Mouse (Mus musculus) monocyte, adult 5-6 weeks (primary cell): Measurements from ENCODE around the gene Rpl29. TPM values are rescaled to one million over a fixed set of nuclear protein-coding genes. Genes with fewer than 3 reads are reported as not detected.

Experiments
- ATAC-seq: fragments of 153-309, 156-312 bp; replicated peaks from 2 replicates; pipeline ENCODE4 v1.8.0; 2017; ENCODE audit warnings: mild to moderate bottlenecking; ENCODE audit not compliant: low TSS enrichment, insufficient number of reproducible peaks, severe bottlenecking, poor library complexity, low FRiP score
- total RNA-seq: library from RNA; stranded (forward); fragments of 200-1000, 200-491, 200-594 nt; gene quantifications from 3 replicates; pipeline ENCODE4 v1.2.3, GENCODE M21; 2017

Gene Rpl29
- total RNA-seq: 521 to 617 TPM (median 563 TPM) in 3 replicates

DNA sequence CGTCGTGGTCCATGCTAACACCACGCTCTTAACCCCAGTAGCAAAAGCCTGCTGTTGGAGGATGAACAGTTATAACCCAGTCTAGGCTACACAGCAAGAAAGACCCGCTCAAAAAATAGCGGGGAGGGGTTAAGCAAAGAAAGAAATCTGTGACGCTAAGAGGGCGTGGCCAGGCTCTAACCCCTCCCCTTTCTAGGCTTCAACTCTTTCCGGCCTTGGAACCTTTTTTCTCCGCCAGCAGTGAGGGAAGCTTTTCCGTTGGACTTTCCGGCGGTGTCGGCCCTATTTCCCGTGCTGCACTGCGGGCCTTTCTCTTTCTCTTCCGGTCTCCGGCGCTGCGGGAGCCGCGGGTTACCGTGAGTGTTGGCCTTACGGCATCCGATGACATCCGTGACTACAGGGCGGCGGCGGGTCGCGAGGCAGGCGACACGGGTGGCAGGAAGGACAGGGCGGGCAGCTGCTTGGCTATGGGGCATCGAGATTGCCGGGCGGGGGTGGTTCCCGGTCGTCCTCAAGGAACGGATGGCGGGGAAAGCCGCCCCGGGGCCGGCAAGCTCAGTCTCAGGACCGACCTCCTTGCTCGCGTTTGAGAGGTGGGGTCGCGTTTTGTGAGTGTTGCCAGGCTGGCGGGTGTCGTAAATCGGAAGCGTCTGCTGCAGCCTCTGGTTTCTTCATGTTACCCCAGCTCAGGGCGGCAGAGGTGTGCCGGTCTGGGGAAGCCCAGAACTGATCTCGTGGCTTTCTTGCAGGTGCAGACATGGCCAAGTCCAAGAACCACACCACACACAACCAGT is at the start of gene Rpl29:
Gene Rpl29, plus strand, starts transcription at position 234 of the 794 bp plus-strand sequence.
- peak; percentile 94 for ATAC-seq

DNA sequence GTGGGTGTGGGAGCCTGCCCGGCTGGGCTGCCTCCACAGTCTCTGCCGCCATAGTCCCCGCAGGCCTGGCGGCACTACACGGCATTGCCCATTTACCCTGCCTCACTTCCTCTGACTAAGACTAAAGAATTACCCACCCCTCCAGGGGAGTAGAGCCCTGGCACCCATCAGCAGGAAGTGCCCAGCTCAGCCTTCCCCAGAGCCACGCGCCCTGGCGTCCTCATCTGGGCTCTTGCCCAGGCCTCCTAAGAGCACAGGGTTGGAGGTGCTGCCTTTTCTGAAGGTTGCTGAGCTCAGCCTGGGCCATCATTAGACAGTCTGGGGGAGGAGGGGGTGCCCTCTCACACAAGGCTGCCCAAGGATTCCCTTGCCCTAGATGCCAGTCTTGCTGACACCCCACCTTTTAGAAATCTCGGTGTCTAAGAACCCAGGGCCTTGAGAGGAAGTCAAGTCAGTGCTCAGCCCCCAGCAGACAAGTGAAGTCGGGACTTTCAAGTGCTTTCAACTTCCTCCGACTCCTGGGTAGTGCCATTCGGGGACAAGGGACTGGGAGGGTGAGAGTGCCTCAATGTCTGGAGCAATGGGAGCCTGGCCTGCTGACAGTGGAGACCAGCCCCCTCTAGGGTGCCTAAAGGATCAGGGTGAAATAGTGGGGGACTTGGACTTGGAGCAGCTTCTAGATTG is 42.9 kb upstream of the Rpl29 start:
- peak; percentile 73 for ATAC-seq

DNA sequence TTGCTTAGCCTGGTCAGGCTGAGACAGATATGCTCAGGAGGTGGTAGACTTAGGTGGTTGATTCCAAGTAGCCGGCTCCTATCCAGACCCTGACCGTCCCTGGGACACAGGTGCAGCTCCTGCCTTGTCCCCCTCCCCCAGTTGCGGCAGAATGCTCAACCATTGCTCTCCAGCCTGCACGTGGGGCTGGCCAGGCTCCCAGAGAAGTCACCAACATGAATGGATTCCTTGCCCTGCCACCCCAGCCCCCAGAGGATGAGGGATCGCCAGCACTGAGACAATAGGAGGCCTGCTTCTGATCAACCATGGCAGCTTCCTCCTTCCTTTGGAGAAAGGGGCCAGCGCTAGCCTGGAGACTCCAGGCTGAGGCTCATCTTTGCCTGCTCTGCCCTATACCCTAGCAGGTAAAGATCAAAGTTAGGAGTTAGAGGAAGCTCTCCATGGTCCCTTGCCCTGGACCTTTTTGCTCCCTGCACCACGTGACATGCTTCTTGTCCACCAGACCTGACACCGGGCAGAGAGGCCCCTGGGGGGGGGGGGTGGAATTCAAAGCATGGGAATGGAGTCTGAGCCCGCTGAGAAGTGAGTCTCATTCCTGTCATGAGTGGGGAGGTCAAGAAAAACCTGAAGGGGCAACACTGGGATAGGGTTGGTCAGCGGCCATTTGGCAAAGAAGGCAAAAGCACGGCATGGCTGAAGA is 36.3 kb upstream of the Rpl29 start:
- 0 out of 2 replicates have a peak, but pooled peaks have one; percentile 40 for ATAC-seq

DNA sequence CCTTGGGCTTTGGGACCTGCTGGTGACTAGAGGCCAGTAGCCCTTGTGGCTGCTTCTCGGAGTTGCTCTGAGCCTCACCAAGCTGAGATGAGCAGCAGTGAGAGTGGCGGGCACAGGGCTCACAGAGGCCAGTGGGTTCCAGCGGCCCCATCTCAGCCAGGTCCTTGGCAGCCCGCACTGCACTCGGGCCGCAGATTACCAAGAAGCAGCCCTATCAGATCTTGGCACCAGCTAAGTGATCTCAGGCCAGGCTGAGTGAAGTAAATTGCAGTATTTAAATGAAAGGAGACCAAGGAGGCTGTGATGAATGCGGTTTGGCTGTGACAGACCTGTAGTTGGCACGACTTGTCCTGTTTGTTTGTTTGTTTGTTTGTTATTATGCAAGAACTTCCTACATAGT is 35.7 kb upstream of the Rpl29 start:
- no peak for ATAC-seq

DNA sequence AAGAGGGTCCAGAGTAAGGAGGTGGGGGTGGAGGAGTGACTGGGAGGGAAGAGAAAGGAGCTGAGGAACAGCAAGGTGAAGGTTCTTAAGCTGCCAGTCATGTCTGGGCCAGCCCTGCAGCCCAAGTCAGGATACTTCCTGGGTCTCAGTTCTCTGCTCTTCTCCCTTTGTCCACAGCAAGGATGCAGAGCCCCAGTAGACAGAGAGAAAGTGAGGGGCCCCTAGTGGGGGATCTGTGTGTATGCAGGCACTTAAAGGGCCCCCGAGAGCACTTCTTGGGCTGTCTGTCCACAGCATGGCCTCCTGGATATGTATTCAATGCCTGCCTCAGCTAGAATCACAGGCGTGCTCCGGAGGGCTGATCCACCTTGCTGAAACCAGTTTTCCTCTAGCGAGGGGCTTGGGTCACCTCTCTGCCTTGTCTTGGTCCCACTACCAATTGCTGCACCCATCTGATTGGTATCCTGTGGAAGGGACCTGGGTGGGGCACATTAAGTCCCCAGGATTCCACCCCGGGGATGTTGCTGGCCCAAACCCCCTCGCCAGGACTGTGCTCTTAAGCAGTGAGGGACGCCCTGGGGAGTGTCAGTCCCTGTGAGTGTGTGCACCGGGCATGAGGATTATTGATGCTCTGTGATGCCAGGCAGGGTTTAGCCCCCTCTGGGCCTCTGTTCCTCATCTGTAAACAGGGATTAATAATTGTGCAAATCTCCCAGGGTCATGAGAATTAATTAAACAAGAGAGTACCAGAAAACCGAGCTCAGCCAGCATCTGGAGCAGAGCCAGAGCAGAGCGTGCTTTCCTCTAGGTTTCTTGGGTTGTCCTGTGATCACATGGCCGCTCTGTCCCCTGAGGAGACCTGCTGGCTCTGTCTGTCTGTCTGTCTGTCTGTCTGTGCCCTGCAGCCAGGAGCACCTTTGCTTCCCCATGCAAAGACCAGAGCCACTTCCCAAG is 34.3 kb upstream of the Rpl29 start:
- 0 out of 2 replicates have a peak, but pooled peaks have one; percentile 34 for ATAC-seq

DNA sequence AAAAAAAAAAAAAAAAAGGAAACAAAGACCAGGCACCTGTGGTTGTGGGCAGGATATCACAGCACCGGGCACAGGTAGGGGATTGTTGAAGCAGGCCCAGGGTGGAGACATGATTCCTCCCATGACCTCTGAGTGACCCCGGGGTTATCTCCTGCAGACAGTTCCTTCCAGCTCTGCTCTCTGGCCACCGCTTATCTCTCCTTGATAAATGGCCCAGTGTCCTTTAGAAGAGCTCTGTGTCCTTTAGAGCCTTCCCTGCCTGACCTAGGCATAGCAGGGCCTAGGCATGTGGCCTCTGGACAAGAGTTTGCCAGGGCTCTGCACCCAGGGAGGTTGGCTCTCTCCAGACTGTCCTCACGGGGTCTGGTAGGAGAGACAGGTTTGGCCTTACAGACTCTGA is 31.5 kb upstream of the Rpl29 start:
- ATAC-seq: no peak

DNA sequence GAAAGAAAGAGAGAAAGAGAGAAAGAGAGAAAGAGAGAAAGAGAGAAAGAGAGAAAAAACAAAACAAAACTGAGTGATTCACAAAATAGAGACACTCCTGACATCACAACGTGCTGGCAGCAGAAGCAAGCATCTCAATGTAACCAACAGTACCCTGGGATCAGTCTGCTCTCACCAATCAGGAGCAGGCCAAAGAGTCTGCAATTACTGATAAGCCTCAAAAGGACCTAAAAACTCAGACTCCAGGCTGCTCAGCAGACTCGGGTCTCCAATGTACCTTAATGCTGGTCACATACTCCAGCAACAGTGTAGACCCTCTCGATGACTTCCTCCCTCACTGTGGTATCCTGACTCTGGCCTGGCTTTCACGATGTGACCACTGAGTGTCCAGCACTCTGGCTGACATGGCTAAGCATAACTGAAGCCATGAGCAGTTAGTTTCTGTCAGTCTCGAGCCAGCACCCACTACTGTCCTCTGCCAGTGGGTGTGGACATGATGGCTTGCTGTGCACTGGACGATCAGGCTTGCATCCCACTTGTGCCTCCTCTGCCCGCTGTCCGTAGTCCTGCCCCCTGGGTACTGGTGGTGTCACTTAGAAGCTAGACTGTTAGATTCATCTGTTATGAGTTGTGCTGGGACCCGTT is 30.5 kb upstream of the Rpl29 start:
- ATAC-seq: no peak

DNA sequence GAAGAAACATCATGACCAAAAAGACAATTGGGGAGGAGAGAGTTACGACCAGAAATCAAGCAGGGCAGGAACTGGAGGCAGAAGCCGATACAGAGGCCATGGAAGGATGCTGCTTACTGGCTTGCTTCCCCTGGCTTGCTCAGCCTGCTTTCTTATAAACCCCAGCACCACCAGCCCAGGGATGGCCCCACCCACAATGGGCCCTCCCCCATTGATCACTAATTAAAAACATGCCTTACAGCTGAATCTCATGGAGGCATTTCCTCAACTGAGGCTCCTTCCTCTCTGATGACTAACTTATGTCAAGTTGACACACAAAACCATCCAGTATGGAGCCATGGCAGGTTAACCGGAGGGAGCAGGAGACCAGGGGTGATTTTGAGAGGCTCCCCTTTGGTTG is 29.4 kb upstream of the Rpl29 start:
- ATAC-seq: no peak

DNA sequence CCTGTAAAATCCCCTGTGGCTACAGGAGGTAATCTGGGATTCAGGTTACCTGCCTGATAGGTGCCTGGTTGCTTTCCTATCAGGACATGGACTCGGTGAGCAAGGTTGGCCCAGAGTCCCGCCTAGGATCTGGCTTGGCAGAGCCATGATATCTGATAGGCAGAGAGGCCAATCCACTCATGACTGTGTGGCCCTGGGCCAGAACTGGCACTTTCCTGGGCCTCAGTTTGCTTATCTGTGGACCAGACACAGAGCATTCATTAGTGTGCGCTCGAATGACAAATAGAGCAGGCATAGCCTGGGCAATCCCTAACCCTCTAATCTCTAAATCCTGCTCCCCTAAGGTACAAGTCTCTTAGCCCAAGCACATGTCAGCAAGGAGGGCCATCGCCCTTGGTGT is 27.1 kb upstream of the Rpl29 start:
- no peak for ATAC-seq

DNA sequence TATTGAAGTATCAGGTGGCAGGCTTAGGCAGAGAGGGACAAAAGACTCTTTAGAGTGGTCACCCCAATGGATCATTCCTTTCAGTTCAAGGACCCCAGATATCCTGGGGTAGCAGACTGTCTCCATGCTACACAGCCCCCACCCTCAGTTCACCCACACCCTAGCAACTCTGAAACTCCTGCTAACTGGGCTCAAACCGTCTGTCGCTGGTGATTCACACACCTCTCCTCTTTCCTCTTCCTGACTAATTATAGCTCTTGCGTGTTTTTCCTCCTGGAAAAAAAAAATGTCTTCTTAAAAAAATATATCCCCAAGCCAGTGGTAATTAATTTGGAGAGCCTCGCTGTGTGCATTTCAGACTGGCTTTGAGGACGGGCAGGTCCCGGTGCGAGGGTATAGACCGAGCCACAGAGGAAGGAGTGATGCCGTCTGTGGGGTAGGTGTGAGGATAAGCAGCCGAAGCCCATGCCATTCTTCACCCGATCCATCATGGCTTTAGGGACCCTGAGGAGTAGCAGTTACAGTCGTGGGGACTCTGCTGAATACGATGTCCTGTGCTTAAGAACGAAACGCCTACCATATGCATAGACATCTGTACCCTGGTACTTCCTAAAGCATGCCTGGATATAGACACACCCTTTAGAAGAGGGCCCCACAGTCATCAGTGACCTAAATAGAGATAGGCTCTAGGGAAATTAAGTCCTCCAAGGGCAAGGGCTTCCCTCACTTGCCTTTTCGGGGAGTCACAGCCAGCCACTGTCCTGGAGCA is 26.5 kb upstream of the Rpl29 start:
- no peak for ATAC-seq

DNA sequence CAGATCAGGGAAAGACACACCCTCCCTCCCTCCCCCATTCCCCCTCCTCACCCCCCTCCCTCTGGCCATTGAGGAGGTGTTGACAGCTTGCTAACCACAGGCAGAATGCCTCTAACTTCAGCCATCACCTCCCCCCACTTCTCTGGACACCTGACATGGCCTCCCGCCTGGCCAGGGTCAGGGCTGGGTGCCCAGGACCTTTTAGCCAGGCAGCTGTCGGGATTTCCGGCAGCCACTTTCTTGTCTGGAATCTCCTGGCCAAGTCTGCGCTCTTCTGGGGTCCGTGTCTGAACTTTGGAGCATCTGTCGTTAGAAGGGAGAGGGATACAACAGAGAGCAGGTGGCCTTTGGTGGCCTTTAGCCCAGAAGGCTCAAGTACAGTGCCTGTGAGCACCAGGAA is 24.0 kb upstream of the Rpl29 start:
- no peak for ATAC-seq

DNA sequence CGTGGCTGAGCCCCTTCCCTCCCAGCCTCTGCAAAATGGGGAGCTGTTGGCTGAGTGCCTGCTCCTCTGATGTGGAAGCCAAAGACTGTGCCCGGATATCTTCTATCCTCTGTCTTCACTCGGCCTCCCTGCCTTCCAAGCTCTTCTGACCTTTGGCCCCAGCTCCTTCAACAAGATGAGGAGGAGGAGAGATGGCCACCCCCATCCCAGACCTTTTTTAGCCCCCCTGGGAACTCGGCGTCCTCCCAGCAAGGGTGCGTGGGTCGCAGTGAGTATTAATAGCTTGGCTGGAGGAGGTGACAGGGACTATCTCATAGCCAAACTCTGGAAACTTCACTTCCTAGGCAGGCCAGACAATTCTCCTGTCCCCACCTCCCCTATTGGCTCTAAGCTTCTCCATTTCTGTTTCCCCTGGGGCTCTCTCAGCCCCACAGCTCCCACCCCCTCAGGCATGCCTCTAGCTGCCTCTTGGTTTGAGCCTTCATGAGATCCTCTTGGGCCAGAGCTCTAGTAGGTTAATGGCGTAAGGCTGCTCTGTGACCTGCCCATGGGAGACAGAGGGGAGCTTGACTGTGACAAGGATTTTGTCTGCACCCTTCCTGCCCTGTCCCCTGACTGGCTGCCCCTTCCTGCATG is 22.7 kb upstream of the Rpl29 start:
- no peak for ATAC-seq

DNA sequence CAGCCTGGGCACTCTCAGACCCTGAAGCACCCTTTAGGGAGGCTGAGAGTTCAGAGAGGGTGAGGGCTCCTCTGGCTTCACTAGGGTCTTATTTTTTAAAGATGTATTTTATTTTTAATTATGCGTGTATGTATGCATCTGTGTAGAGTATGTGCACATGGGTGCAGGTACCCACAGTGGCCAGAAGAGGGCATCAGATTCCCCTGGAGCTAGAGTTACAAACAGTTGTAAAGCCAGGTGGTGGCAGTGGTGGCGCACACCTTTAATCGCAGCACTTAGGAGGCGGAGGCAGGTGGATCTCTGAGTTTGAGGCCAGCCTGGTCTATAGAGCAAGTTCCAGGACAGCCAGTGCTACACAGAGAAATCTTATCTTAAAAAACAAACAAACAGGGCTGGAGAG is 20.2 kb upstream of the Rpl29 start:
- no peak for ATAC-seq

DNA sequence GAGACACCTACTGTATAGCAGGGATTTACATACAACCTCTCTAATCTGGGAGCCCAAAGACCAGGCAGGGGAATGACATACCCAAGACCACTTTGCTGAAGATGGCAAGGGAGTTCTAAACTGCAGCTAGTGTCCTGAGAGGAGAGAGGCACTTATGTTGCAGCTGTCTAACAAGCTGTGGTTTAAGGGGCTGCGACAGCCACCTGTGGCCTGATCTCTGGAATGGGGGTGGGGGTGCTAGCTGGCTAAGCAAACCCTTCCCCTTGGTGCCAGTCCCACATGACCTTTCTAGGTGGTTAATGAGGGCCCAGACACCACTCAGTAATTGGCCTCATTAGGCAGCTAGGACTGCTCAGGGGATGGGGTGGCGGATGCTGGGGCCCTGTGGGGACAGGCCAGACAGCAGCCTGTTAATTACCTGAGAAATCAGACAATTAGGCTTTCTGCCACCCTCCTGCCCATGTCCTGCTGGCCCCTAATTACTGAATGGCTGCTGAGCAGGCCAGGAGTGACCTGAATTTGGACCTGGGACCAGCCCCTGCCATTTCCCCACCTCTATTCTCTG is 19.1 kb upstream of the Rpl29 start:
- no peak for ATAC-seq

DNA sequence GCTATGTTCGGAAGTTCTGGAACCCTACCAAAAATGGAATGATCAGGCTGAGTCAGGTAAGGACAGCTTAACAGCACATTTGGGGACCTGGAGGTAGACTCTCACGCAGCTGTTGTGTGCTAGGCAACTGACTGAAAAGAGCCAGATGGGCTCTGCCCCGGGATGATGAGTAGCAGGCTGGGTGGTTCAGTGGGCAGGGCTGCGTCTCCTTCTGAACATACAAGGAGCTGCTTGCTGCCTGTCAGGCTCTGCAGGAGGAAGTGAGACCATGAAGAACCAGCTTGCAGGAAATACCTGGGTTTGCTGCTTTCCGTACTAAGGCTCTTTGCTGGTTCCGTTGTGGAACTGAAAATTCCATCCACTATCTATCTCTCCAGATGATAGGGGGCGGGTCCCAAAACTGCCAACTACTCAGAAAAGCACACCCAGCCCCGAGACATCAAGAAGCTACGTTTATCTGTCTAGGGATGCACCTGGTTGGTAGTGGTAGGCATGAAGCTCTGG is 18.1 kb upstream of the Rpl29 start:
- ATAC-seq: peak; percentile 44

DNA sequence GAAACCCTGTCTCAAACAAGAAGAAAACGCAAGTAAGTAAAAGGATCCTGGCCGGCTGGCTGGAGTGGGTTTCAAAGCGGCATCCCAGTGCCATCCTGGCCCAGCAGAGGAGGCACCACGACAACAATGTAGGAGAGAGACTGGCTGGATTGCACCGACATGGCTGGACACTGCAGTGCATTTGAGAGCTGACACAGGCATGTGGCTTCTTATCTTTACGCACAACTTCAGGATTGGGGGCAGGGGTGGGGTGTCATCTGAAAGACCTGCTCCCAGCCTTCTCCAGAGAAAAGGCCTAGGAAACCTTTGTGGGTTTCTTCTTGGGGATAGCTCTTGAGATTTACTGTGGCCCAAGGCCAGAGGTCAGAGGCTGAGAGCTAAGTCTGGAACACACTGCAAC is 17.5 kb upstream of the Rpl29 start:
- no peak for ATAC-seq

DNA sequence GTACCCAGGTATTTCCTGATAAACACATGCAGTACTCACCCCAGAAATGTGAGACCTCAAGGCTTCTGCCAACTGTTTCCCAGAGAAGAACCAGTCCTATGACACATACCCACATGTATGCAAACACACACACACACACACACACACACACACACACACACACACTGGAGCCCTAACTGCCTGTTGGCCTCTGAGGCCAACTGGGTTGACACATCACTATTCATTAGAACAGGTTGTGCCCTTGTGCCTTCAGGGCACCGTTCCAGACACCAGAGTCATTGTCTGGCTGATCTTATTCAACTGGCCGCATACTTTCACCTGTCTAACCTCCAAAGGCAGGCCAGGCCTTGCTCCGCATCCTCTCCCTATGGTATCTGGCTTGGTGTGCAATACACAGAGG is 17.0 kb upstream of the Rpl29 start:
- ATAC-seq: no peak
